Mouse (Mus musculus) layer of hippocampus, postnatal 14 days (tissue): ENCODE measurements around the gene Lypd3. TPM values are rescaled to one million over a fixed set of nuclear protein-coding genes. Genes with fewer than 3 reads are reported as not detected.
"Not testable (repeated sequence)": the region's sequence is repeated elsewhere in the genome, so short reads cannot be mapped to it uniquely, and the experiment has no call there.

ENCODE experiments used
- DNase-seq, 2 experiments: peaks; one replicate each; pipeline ENCODE4 v3.0.0; 2021 to 2022; ENCODE audit warnings: low spot score in 2 of 2, mixed read lengths in 1 of 2
- total RNA-seq, 2 experiments: library from RNA; stranded (reverse); gene quantifications; 2 replicates each; pipeline ENCODE4 v1.2.3; 2021

Gene Lypd3
- total RNA-seq, 2 experiments from 2014 or later = 1.2 to 1.3 TPM

- no peak for DNase-seq
Observed at GRCm38 (mm10) chr7:24611709-24612108, 24.6 kb upstream of the Lypd3 start.

- DNase-seq = no peak
Observed at GRCm38 (mm10) chr7:24612308-24612910, 23.9 kb upstream of the Lypd3 start.

- DNase-seq = no peak
Observed at GRCm38 (mm10) chr7:24614816-24615215, 21.5 kb upstream of the Lypd3 start.

- no peak for DNase-seq
Observed at GRCm38 (mm10) chr7:24617763-24618162, 18.6 kb upstream of the Lypd3 start.

- DNase-seq = not testable (repeated sequence)
Observed at GRCm38 (mm10) chr7:24618374-24618773, 18.0 kb upstream of the Lypd3 start.

- DNase-seq = no peak
Observed at GRCm38 (mm10) chr7:24619671-24620397, 16.5 kb upstream of the Lypd3 start.

- no peak for DNase-seq
Observed at GRCm38 (mm10) chr7:24621193-24621592, 15.2 kb upstream of the Lypd3 start.

- no peak for DNase-seq
Observed at GRCm38 (mm10) chr7:24622967-24623366, 13.4 kb upstream of the Lypd3 start.

GRCm38 (mm10) chr7:24628685-24629610 lies 7.4 kb upstream of the Lypd3 start:
- peak; percentile 28 to 51 for DNase-seq

GRCm38 (mm10) chr7:24629672-24630071 lies 6.7 kb upstream of the Lypd3 start:
- no peak for DNase-seq

GRCm38 (mm10) chr7:24630116-24630880 lies 6.1 kb upstream of the Lypd3 start:
- DNase-seq = no peak

GRCm38 (mm10) chr7:24637046-24637445 lies 696 bp downstream of the Lypd3 start:
- DNase-seq = no peak

GRCm38 (mm10) chr7:24638026-24638856 lies 1.9 kb downstream of the Lypd3 start:
- DNase-seq = no peak

GRCm38 (mm10) chr7:24640450-24640849 lies 4.1 kb downstream of the Lypd3 start:
- no peak for DNase-seq

- peak; percentile 22 to 36 for DNase-seq
Observed at GRCm38 (mm10) chr7:24642491-24642890, 6.1 kb downstream of the Lypd3 start.

GRCm38 (mm10) chr7:24644492-24644891 lies 8.1 kb downstream of the Lypd3 start:
- DNase-seq = no peak

GRCm38 (mm10) chr7:24644996-24645395 lies 8.6 kb downstream of the Lypd3 start:
- DNase-seq = no peak

GRCm38 (mm10) chr7:24646486-24646885 lies 10.1 kb downstream of the Lypd3 start:
- DNase-seq = no peak

GRCm38 (mm10) chr7:24653681-24654080 lies 17.3 kb downstream of the Lypd3 start:
- peak; percentile 31 to 42 for DNase-seq

- no peak for DNase-seq
Observed at GRCm38 (mm10) chr7:24659737-24660357, 23.5 kb downstream of the Lypd3 start.
